In genomic region chr11:60931869-60932481, GRCm38 (mm10) we compare ENCODE assay signal across 7 mouse cellular contexts. TPM values are rescaled to one million over a fixed set of nuclear protein-coding genes. Genes with fewer than 3 reads are reported as not detected.
DNase-seq lines count a peak whose midpoint lies in the region; ATAC-seq and TF ChIP-seq lines count a peak whose summit lies in the region.

Map2k3 (plus strand) TSS chr11:60932033.

- H3K9me3 ChIP-seq in embryonic facial prominence, embryonic 12.5 days, result no peaks in the 10 kb centered on the region
- H3K9me3 ChIP-seq in limb, embryonic 12.5 days, result no peaks in the 10 kb centered on the region
- H3K9me3 ChIP-seq in midbrain, embryonic 15.5 days, result no peaks in the 10 kb centered on the region

- no peak for TF ChIP-seq CTCF in kidney, adult 2 months (conservative IDR thresholded peaks at IDR 0.05; ENCODE audit: insufficient read depth, insufficient read length, low read depth, low read length)
- no peak for TF ChIP-seq CTCF in spleen, adult 2 months (IDR thresholded peaks at IDR 0.05; ENCODE audit: extremely low read depth, insufficient read depth, insufficient read length, insufficient replicate concordance)

- DNase-seq in adrenal gland, postnatal 25 days, result peak; percentile 98
- DNase-seq in heart, adult 18-20 months, result peak; percentile 96 to 99
- peak; percentile 98 for DNase-seq in kidney, adult 2 months
- DNase-seq in spleen, adult 2 months (ENCODE audit: low read depth in 1 of 2, low spot score in 2 of 2), result peak; percentile 85 to 97

- no peaks in the 10 kb centered on the region for H3K36me3 ChIP-seq in embryonic facial prominence, embryonic 12.5 days
- H3K36me3 ChIP-seq in kidney, adult 2 months (ENCODE audit: control insufficient read depth, insufficient read depth, low read length), result no peaks in the 10 kb centered on the region
- peaks cover 15% of the 10 kb centered on the region; the same call in 1 of the 2 replicates for H3K36me3 ChIP-seq in limb, embryonic 12.5 days
- H3K36me3 ChIP-seq in midbrain, embryonic 15.5 days (replicated peaks), result no peaks in the 10 kb centered on the region
- H3K36me3 ChIP-seq in spleen, adult 2 months (ENCODE audit: control insufficient read depth, insufficient read depth, low read length), result no peaks in the 10 kb centered on the region

- H3K27ac ChIP-seq in embryonic facial prominence, embryonic 12.5 days, result peak within 1 kb of the TSS; percentile 66
- H3K27ac ChIP-seq in kidney, adult 2 months (ENCODE audit: insufficient read depth, low read depth, low read length), result peak within 1 kb of the TSS; percentile 48
- H3K27ac ChIP-seq in limb, embryonic 12.5 days, result peak within 1 kb of the TSS; percentile 41
- peak within 1 kb of the TSS; percentile 79 for H3K27ac ChIP-seq in midbrain, embryonic 15.5 days
- H3K27ac ChIP-seq in spleen, adult 2 months (ENCODE audit: insufficient read depth, low read length), result peak within 1 kb of the TSS; percentile 64

- WGBS in embryonic facial prominence, embryonic 12.5 days, result under 1% methylated on average over 59 of the region's 59 CpGs
- under 1% methylated on average over 59 of the region's 59 CpGs for WGBS in kidney, adult 2 months
- WGBS in limb, embryonic 12.5 days, result 1% methylated on average over 59 of the region's 59 CpGs
- 0% methylated on average over 45 of the region's 59 CpGs for WGBS in midbrain, embryonic 15.5 days
- WGBS in spleen, adult 2 months, result 2% methylated on average over 58 of the region's 59 CpGs

- peaks cover 38% of the 10 kb centered on the region for H3K4me1 ChIP-seq in embryonic facial prominence, embryonic 12.5 days
- H3K4me1 ChIP-seq in kidney, adult 2 months (ENCODE audit: control insufficient read depth, insufficient read depth, low read length), result peaks cover 48% of the 10 kb centered on the region
- H3K4me1 ChIP-seq in limb, embryonic 12.5 days (replicated peaks), result peaks cover 35% of the 10 kb centered on the region
- H3K4me1 ChIP-seq in midbrain, embryonic 15.5 days, result peaks cover 40% of the 10 kb centered on the region
- H3K4me1 ChIP-seq in spleen, adult 2 months (ENCODE audit: control insufficient read depth, insufficient read depth, insufficient read length), result peaks cover 29% of the 10 kb centered on the region; the same call in 1 of the 2 replicates

- H3K9ac ChIP-seq in embryonic facial prominence, embryonic 12.5 days, result peak within 1 kb of the TSS; percentile 84
- peak within 1 kb of the TSS; percentile 82 for H3K9ac ChIP-seq in limb, embryonic 12.5 days (replicated peaks)
- peak within 1 kb of the TSS; percentile 89 for H3K9ac ChIP-seq in midbrain, embryonic 15.5 days

- H3K4me2 ChIP-seq in embryonic facial prominence, embryonic 12.5 days (replicated peaks), result peak within 1 kb of the TSS; percentile 78
- H3K4me2 ChIP-seq in limb, embryonic 12.5 days, result peak within 1 kb of the TSS; percentile 77
- H3K4me2 ChIP-seq in midbrain, embryonic 15.5 days, result peak within 1 kb of the TSS; percentile 92

- TF ChIP-seq POLR2A in kidney, adult 2 months (IDR thresholded peaks at IDR 0.05; ENCODE audit: low read depth, low read length), result peak; percentile 79
- peak; percentile 80 for TF ChIP-seq POLR2A in spleen, adult 2 months (IDR thresholded peaks at IDR 0.05; ENCODE audit: low read depth, low read length)

- peak within 1 kb of the TSS; percentile 85 for H3K4me3 ChIP-seq in embryonic facial prominence, embryonic 12.5 days
- peak within 1 kb of the TSS; percentile 67 for H3K4me3 ChIP-seq in kidney, adult 2 months (ENCODE audit: insufficient read depth, low read depth, low read length)
- peak within 1 kb of the TSS; percentile 68 for H3K4me3 ChIP-seq in limb, embryonic 12.5 days (replicated peaks)
- peak within 1 kb of the TSS; percentile 95 for H3K4me3 ChIP-seq in midbrain, embryonic 15.5 days
- peak within 1 kb of the TSS; percentile 83 for H3K4me3 ChIP-seq in spleen, adult 2 months (ENCODE audit: extremely low read depth, insufficient read depth, insufficient read length)

- H3K27me3 ChIP-seq in embryonic facial prominence, embryonic 12.5 days, result no peaks in the 10 kb centered on the region
- no peaks in the 10 kb centered on the region for H3K27me3 ChIP-seq in kidney, adult 2 months (replicated peaks; ENCODE audit: control insufficient read depth, insufficient read depth, low read length)
- peaks cover 8% of the 10 kb centered on the region for H3K27me3 ChIP-seq in limb, embryonic 12.5 days
- no peaks in the 10 kb centered on the region; the same call in 1 of the 2 replicates for H3K27me3 ChIP-seq in midbrain, embryonic 15.5 days (replicated peaks)
- H3K27me3 ChIP-seq in spleen, adult 2 months (ENCODE audit: control insufficient read depth, insufficient read depth, low read length), result no peaks in the 10 kb centered on the region

- peak; percentile 95 for ATAC-seq in embryonic facial prominence, embryonic 12.5 days (ENCODE audit: insufficient number of reproducible peaks, insufficient read depth, low FRiP score, low TSS enrichment)
- peak; percentile 91 for ATAC-seq in limb, embryonic 12.5 days (ENCODE audit: insufficient number of reproducible peaks, insufficient read depth, low FRiP score, low TSS enrichment, low read depth)
- peak; percentile 96 for ATAC-seq in midbrain, embryonic 15.5 days (replicated peaks)

RNA-seq across cellular contexts. Expression of gene Map2k3, which starts in this region (rescaled TPM):
- total RNA-seq in adrenal gland, postnatal 25 days (2021), result 128 and 161 TPM in 2 replicates
- 89.4 and 92.9 TPM in 2 replicates for polyA plus RNA-seq in embryonic facial prominence, embryonic 12.5 days (2016; fragmentation: Nextera tagmentation; extraction: Ambion mirVana)
- total RNA-seq in heart, adult 18-20 months (2021), result 10 to 100 TPM; 70.9 to 73.4 TPM
- polyA plus RNA-seq in kidney, adult 2 months (2012; rRNA removed), result 33.0 and 44.8 TPM in 2 replicates
- 83.1 and 84.7 TPM in 2 replicates for polyA plus RNA-seq in limb, embryonic 12.5 days (2016; fragmentation: Nextera tagmentation; extraction: Ambion mirVana)
- polyA plus RNA-seq in midbrain, embryonic 15.5 days (2015; fragmentation: Nextera tagmentation; extraction: Ambion mirVana), result 32.0 and 34.0 TPM in 2 replicates
- 22.0 and 23.2 TPM in 2 replicates for polyA plus RNA-seq in spleen, adult 2 months (2012; rRNA removed)

Comparison
In these comparisons a context has a peak if more than half of its experiments do, and no peak if none do; other contexts are left out.
1. Peak in every context shown above with its lines: DNase-seq, ATAC-seq, H3K4me3 ChIP-seq and H3K27ac ChIP-seq.